Mouse (Mus musculus): ENCODE data around the gene Tbc1d9. TPM values are rescaled to one million over a fixed set of nuclear protein-coding genes. Genes with fewer than 3 reads are reported as not detected.
"Not testable (repeated sequence)": the region's sequence is repeated elsewhere in the genome, so short reads cannot be mapped to it uniquely, and the experiment has no call there.

The Tbc1d9 gene
- total RNA-seq, 1 experiment from 2014 or later, result 6.6 TPM

- no peak for DNase-seq
These were observed 67.9 kb downstream of the Tbc1d9 start for GRCm38 (mm10) chr8:83233099-83233498.

- DNase-seq, result no peak
These were observed 74.2 kb downstream of the Tbc1d9 start for GRCm38 (mm10) chr8:83239341-83239740.

- no peak for DNase-seq
These were observed 79.0 kb downstream of the Tbc1d9 start for GRCm38 (mm10) chr8:83244151-83244550.

- DNase-seq, result no peak
These were observed 85.7 kb downstream of the Tbc1d9 start for GRCm38 (mm10) chr8:83250858-83251257.

GRCm38 (mm10) chr8:83251362-83252246, 86.5 kb downstream of the Tbc1d9 start:
- no peak for DNase-seq

GRCm38 (mm10) chr8:83252791-83253190, 87.6 kb downstream of the Tbc1d9 start:
- DNase-seq, result no peak

GRCm38 (mm10) chr8:83257631-83258030, 92.5 kb downstream of the Tbc1d9 start:
- DNase-seq, result no peak

GRCm38 (mm10) chr8:83260418-83261215, 95.5 kb downstream of the Tbc1d9 start:
- peak; percentile 82 for DNase-seq

- DNase-seq, result no peak
These were observed 106.0 kb downstream of the Tbc1d9 start for GRCm38 (mm10) chr8:83271172-83271571.

- DNase-seq, result peak; percentile 28
These were observed 107.3 kb downstream of the Tbc1d9 start for GRCm38 (mm10) chr8:83272464-83272863.

- no peak for DNase-seq
These were observed 109.3 kb downstream of the Tbc1d9 start for GRCm38 (mm10) chr8:83274470-83274869.

GRCm38 (mm10) chr8:83278431-83278830, 113.3 kb downstream of the Tbc1d9 start:
- DNase-seq, result peak; percentile 64

- DNase-seq, result peak; percentile 67
These were observed 120.2 kb downstream of the Tbc1d9 start for GRCm38 (mm10) chr8:83285391-83285790.

- peak; percentile 74 for DNase-seq
These were observed 125.0 kb downstream of the Tbc1d9 start, which contains the start of gene Ucp1 for GRCm38 (mm10) chr8:83290176-83290575. Gene Ucp1 (plus strand): TSS chr8:83290352.

GRCm38 (mm10) chr8:83297375-83297774, 132.2 kb downstream of the Tbc1d9 start:
- no peak for DNase-seq

GRCm38 (mm10) chr8:83300135-83300534, 135.0 kb downstream of the Tbc1d9 start:
- peak; percentile 43 for DNase-seq

GRCm38 (mm10) chr8:83304946-83305345, 139.8 kb downstream of the Tbc1d9 start:
- DNase-seq, result no peak

GRCm38 (mm10) chr8:83309836-83310235, 144.7 kb downstream of the Tbc1d9 start:
- no peak for DNase-seq

- not testable (repeated sequence) for DNase-seq
These were observed 149.9 kb downstream of the Tbc1d9 start for GRCm38 (mm10) chr8:83315084-83315483.

GRCm38 (mm10) chr8:83315691-83316090, 150.5 kb downstream of the Tbc1d9 start:
- no peak for DNase-seq

- no peak for DNase-seq
These were observed 155.4 kb downstream of the Tbc1d9 start for GRCm38 (mm10) chr8:83320543-83320942.

- peak; percentile 15 for DNase-seq
These were observed 157.2 kb downstream of the Tbc1d9 start for GRCm38 (mm10) chr8:83322374-83322773.
